Mouse (Mus musculus): ENCODE results near the gene Rab4a. TPM values are rescaled to one million over a fixed set of nuclear protein-coding genes. Genes with fewer than 3 reads are reported as not detected.
A peak's percentile ranks its signal among the peaks of the same experiment; 100 is the strongest.

The Rab4a gene
- polyA plus RNA-seq, 1 experiment from 2014 or later: 58.7 TPM

DNA sequence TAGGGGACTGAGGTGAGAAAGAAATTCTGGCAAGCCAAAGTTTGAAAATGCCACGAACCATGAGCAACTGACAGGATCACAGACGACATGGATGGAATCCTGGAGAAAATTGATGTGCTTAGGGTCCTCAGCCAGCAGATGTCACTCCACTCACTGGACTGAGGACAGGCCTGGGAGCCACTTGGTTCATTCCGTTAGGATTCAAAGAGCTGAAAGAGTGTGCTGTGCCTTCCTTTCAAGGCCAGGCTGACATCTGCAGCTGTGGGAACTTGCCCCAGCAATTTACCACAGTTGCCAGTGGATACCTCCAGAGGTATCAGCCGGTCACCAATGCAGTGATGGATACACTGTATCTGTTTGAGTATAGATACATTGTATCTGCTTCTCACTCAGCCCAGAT lies 41.1 kb upstream of the Rab4a start:
- Histone ChIP-seq H3K4me2 (no peak overlapping the region), H3K27ac (ENCODE audit: low read depth, low read length) (no peak overlapping the region), H3K4me1 (ENCODE audit: control insufficient read depth, insufficient read depth, low read length) (peaks cover 30% of the 10 kb centered on the region), H3K9me3 (replicated peaks; ENCODE audit: control insufficient read depth, low read length) (no peaks in the 10 kb centered on the region), H3K4me3 (ENCODE audit: low read depth, low read length) (no peak overlapping the region), H3K9ac (ENCODE audit: low read depth, low read length) (no peak overlapping the region), H3K36me3 (ENCODE audit: control insufficient read depth, insufficient read depth, low read length) (no peaks in the 10 kb centered on the region), H3K27me3 (ENCODE audit: control insufficient read depth, insufficient read depth, low read length) (no peaks in the 10 kb centered on the region)
- WGBS (ENCODE audit: insufficient replicate concordance): 32% methylated on average over 4 of the region's 4 CpGs
- ATAC-seq (replicated peaks; ENCODE audit: insufficient number of reproducible peaks, low FRiP score, low TSS enrichment): no peak

DNA sequence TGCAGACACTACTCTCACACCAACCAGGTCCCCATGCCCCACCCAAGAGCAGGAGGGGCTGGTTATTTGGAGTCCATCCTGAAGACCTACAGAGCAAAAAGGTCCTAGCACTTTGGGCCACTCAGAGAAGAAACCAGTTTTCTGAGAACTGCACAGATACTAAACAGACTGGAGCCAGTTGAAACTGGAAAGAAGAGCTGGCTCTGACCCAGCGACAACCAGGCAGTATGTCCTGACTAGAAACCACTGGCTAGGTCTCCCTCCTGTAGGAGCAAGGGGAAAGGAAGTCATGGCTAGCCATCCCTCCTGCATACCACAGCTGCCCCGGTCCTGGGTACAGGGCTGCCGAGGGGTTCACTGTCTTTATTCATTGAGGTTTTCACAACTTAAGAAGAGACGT lies 39.3 kb upstream of the Rab4a start:
- no peak overlapping the region for H3K9ac ChIP-seq (ENCODE audit: low read depth, low read length)
- H3K27me3 ChIP-seq (ENCODE audit: control insufficient read depth, insufficient read depth, low read length): no peaks in the 10 kb centered on the region
- no peak overlapping the region for H3K4me2 ChIP-seq
- H3K4me1 ChIP-seq (ENCODE audit: control insufficient read depth, insufficient read depth, low read length): peaks cover 15% of the 10 kb centered on the region
- 77% methylated on average over 4 of the region's 4 CpGs for whole genome bisulfite sequencing (ENCODE audit: insufficient replicate concordance)
- no peaks in the 10 kb centered on the region for H3K36me3 ChIP-seq (ENCODE audit: control insufficient read depth, insufficient read depth, low read length)
- H3K27ac ChIP-seq (ENCODE audit: low read depth, low read length): no peak overlapping the region
- no peaks in the 10 kb centered on the region for H3K9me3 ChIP-seq (replicated peaks; ENCODE audit: control insufficient read depth, low read length)
- H3K4me3 ChIP-seq (ENCODE audit: low read depth, low read length): no peak overlapping the region
- no peak for ATAC-seq (replicated peaks; ENCODE audit: insufficient number of reproducible peaks, low FRiP score, low TSS enrichment)

DNA sequence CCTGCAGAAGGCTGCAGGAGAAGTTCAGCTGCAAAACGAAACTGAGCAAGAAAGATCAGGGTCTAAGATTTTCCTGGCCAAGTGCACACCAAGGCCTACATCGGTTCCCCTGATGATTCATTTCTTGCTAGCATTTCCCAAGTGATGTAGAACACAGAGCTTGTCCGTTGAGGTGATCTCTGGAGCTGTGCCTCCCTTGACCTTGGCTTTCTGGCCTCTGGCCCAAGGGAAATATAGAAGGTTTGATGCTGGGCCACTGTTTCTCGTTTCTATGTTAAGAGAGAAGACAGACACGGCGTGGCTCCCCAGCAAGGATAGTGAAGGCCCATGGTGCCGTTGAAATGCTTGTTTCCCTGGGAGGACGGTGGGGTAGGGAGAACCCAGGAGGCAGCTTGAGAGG lies 37.9 kb upstream of the Rab4a start:
- Histone ChIP-seq H3K27ac (ENCODE audit: low read depth, low read length) (no peak overlapping the region), H3K4me3 (ENCODE audit: low read depth, low read length) (no peak overlapping the region), H3K36me3 (ENCODE audit: control insufficient read depth, insufficient read depth, low read length) (no peaks in the 10 kb centered on the region), H3K9ac (ENCODE audit: low read depth, low read length) (no peak overlapping the region), H3K9me3 (replicated peaks; ENCODE audit: control insufficient read depth, low read length) (no peaks in the 10 kb centered on the region), H3K4me2 (no peak overlapping the region), H3K27me3 (ENCODE audit: control insufficient read depth, insufficient read depth, low read length) (no peaks in the 10 kb centered on the region), H3K4me1 (ENCODE audit: control insufficient read depth, insufficient read depth, low read length) (peaks cover 6% of the 10 kb centered on the region)
- ATAC-seq (replicated peaks; ENCODE audit: insufficient number of reproducible peaks, low FRiP score, low TSS enrichment): no peak
- WGBS (ENCODE audit: insufficient replicate concordance): 73% methylated on average over 8 of the region's 8 CpGs

DNA sequence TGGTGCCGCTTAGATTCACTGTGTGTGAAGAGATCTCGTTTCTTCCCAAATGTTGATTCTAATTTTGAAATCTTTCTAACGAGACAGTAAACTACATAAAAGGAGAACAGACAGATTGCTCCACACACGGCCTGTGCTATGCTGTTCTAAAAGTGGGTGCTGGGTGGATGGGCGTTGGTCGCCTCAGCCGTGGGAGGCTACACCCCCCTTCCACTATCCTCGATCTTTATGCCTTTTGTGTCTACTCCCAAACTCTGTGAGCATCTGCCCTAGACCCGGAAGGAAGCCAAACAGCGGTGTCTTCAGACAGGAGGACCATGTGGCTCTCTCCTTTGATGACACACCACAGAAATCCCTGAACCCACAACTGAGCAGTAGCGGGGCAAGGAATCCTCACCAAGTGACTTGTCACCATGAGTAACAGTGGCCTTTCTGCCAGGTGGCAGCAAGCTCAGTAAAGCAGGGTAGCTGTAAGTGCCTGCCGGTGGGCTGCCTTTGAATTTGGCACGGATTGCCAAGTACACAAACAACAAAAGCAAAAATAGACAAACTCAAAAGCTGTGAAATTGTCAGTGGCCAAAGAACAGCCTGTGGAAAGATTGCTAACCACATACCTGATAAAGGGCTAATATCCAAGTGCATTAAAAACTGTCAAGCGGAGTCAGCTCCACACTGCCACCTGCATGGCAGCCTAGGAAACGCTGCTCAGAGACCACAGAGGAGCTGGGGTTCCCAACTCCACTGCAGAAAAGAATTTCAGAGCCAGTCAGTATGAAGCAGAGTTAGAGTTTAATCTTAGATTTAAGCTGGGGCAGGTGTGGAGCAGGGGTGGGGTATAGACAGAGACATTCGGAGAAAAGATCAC lies 37.1 kb upstream of the Rab4a start:
- Histone ChIP-seq H3K27me3 (ENCODE audit: control insufficient read depth, insufficient read depth, low read length) (no peaks in the 10 kb centered on the region), H3K4me3 (ENCODE audit: low read depth, low read length) (no peak overlapping the region), H3K27ac (ENCODE audit: low read depth, low read length) (no peak overlapping the region), H3K36me3 (ENCODE audit: control insufficient read depth, insufficient read depth, low read length) (no peaks in the 10 kb centered on the region), H3K4me2 (no peak overlapping the region), H3K9me3 (replicated peaks; ENCODE audit: control insufficient read depth, low read length) (no peaks in the 10 kb centered on the region), H3K9ac (ENCODE audit: low read depth, low read length) (no peak overlapping the region), H3K4me1 (ENCODE audit: control insufficient read depth, insufficient read depth, low read length) (no peaks in the 10 kb centered on the region; the same call in none of the 2 replicates)
- no peak for ATAC-seq (replicated peaks; ENCODE audit: insufficient number of reproducible peaks, low FRiP score, low TSS enrichment)
- 67% methylated on average over 16 of the region's 16 CpGs for WGBS (ENCODE audit: insufficient replicate concordance)

DNA sequence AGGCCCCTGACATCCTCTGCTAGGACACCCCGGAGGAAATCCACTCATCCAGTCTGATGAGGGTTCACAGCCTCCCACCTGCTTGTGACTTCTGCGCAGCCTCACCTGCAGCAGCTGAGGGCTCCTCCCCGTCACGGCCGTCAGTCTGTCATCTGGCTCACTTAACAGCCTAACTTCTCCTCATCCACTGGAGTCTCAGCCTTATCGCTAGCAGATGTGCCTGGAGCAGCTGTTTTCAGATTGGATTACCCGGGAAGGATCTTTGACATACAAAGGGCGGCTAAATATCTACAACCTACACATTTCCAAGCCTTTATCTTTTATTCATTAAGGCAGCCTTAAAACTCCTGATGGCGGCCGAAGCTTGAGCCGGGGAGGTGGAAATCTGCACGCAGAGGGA lies 32.3 kb upstream of the Rab4a start:
- Histone ChIP-seq H3K4me3 (ENCODE audit: low read depth, low read length) (no peak overlapping the region), H3K27me3 (ENCODE audit: control insufficient read depth, insufficient read depth, low read length) (no peaks in the 10 kb centered on the region; the same call in 1 of the 2 replicates), H3K27ac (ENCODE audit: low read depth, low read length) (no peak overlapping the region), H3K4me2 (no peak overlapping the region), H3K9me3 (replicated peaks; ENCODE audit: control insufficient read depth, low read length) (no peaks in the 10 kb centered on the region), H3K9ac (ENCODE audit: low read depth, low read length) (no peak overlapping the region), H3K36me3 (ENCODE audit: control insufficient read depth, insufficient read depth, low read length) (no peaks in the 10 kb centered on the region), H3K4me1 (ENCODE audit: control insufficient read depth, insufficient read depth, low read length) (no peaks in the 10 kb centered on the region)
- ATAC-seq (replicated peaks; ENCODE audit: insufficient number of reproducible peaks, low FRiP score, low TSS enrichment): no peak
- WGBS (ENCODE audit: insufficient replicate concordance): 43% methylated on average over 12 of the region's 12 CpGs

DNA sequence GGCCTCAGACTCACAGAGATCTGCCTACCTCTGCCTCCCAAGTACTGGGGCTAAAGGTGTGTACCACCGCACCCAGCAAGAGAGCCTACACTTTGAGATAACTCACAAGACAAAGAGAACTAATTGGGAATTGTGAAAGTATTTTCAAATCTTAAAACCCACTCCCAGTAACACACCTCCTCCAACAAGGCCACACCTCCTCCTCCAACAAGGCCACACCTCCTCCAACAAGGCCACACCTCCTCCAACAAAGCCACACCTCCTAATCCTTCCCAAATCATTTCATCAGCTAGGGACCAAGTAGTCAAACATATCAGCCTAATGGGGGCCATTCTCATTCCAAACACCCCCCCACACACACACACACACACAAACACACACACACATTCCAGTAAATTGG lies 31.3 kb upstream of the Rab4a start:
- ATAC-seq (replicated peaks; ENCODE audit: insufficient number of reproducible peaks, low FRiP score, low TSS enrichment): no peak
- no peaks in the 10 kb centered on the region for H3K36me3 ChIP-seq (ENCODE audit: control insufficient read depth, insufficient read depth, low read length)
- H3K4me3 ChIP-seq (ENCODE audit: low read depth, low read length): no peak overlapping the region
- H3K27ac ChIP-seq (ENCODE audit: low read depth, low read length): no peak overlapping the region
- peaks cover 2% of the 10 kb centered on the region; the same call in 1 of the 2 replicates for H3K27me3 ChIP-seq (ENCODE audit: control insufficient read depth, insufficient read depth, low read length)
- no peak overlapping the region for H3K4me2 ChIP-seq
- no peak overlapping the region for H3K9ac ChIP-seq (ENCODE audit: low read depth, low read length)
- no peaks in the 10 kb centered on the region for H3K9me3 ChIP-seq (replicated peaks; ENCODE audit: control insufficient read depth, low read length)
- WGBS (ENCODE audit: insufficient replicate concordance): 96% methylated on average over 1 of the region's 1 CpGs
- H3K4me1 ChIP-seq (ENCODE audit: control insufficient read depth, insufficient read depth, low read length): no peaks in the 10 kb centered on the region

DNA sequence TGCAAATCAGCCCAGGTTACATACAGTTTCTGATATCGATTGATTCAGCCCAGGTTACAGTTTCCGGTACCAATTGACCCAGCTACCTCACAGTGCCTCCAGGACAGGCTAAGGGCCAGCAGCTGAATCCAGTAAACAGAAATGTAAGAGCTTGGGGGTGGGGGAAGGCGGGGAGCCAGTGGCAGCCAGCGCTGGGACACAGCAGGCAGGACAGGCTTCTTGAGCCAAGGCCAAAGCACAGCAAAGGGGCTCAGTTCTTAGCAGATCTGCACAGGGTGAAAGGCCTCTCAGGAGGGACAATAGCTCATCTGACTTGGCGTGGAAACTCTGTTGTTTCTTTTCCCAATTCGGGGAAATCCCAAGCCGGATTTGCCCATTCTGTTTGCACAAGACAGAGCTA lies 28.5 kb upstream of the Rab4a start:
- Histone ChIP-seq H3K27me3 (ENCODE audit: control insufficient read depth, insufficient read depth, low read length) (peaks cover 2% of the 10 kb centered on the region; the same call in 1 of the 2 replicates), H3K27ac (ENCODE audit: low read depth, low read length) (no peak overlapping the region), H3K4me1 (ENCODE audit: control insufficient read depth, insufficient read depth, low read length) (peaks cover 8% of the 10 kb centered on the region; the same call in 1 of the 2 replicates), H3K9me3 (replicated peaks; ENCODE audit: control insufficient read depth, low read length) (no peaks in the 10 kb centered on the region), H3K4me3 (ENCODE audit: low read depth, low read length) (no peak overlapping the region), H3K9ac (ENCODE audit: low read depth, low read length) (no peak overlapping the region), H3K36me3 (ENCODE audit: control insufficient read depth, insufficient read depth, low read length) (no peaks in the 10 kb centered on the region), H3K4me2 (no peak overlapping the region)
- no peak for ATAC-seq (replicated peaks; ENCODE audit: insufficient number of reproducible peaks, low FRiP score, low TSS enrichment)
- 57% methylated on average over 7 of the region's 7 CpGs for WGBS (ENCODE audit: insufficient replicate concordance)

- no peak overlapping the region for H3K4me2 ChIP-seq
- H3K9ac ChIP-seq (ENCODE audit: low read depth, low read length): no peak overlapping the region
- H3K9me3 ChIP-seq (replicated peaks; ENCODE audit: control insufficient read depth, low read length): no peaks in the 10 kb centered on the region
- no peaks in the 10 kb centered on the region for H3K36me3 ChIP-seq (ENCODE audit: control insufficient read depth, insufficient read depth, low read length)
- WGBS (ENCODE audit: insufficient replicate concordance): 42% methylated on average over 3 of the region's 3 CpGs
- no peak overlapping the region for H3K27ac ChIP-seq (ENCODE audit: low read depth, low read length)
- peaks cover 8% of the 10 kb centered on the region; the same call in 1 of the 2 replicates for H3K4me1 ChIP-seq (ENCODE audit: control insufficient read depth, insufficient read depth, low read length)
- H3K27me3 ChIP-seq (ENCODE audit: control insufficient read depth, insufficient read depth, low read length): peaks cover 2% of the 10 kb centered on the region; the same call in 1 of the 2 replicates
- H3K4me3 ChIP-seq (ENCODE audit: low read depth, low read length): no peak overlapping the region
- ATAC-seq (replicated peaks; ENCODE audit: insufficient number of reproducible peaks, low FRiP score, low TSS enrichment): no peak
These were observed 25.3 kb upstream of the Rab4a start for GRCm38 (mm10) chr8:123780471-123780870.

GRCm38 (mm10) chr8:123781256-123781655 lies 24.5 kb upstream of the Rab4a start:
- ATAC-seq (replicated peaks; ENCODE audit: insufficient number of reproducible peaks, low FRiP score, low TSS enrichment): peak; percentile 18; the same call in 1 of the 2 replicates
- Histone ChIP-seq H3K4me3 (ENCODE audit: low read depth, low read length) (no peak overlapping the region), H3K9ac (ENCODE audit: low read depth, low read length) (no peak overlapping the region), H3K27ac (ENCODE audit: low read depth, low read length) (no peak overlapping the region), H3K4me1 (ENCODE audit: control insufficient read depth, insufficient read depth, low read length) (peaks cover 8% of the 10 kb centered on the region; the same call in 1 of the 2 replicates), H3K4me2 (no peak overlapping the region), H3K27me3 (ENCODE audit: control insufficient read depth, insufficient read depth, low read length) (0 out of 2 replicates have a peak, but pooled peaks cover 2% of the 10 kb centered on the region), H3K36me3 (ENCODE audit: control insufficient read depth, insufficient read depth, low read length) (no peaks in the 10 kb centered on the region), H3K9me3 (replicated peaks; ENCODE audit: control insufficient read depth, low read length) (no peaks in the 10 kb centered on the region)
- WGBS (ENCODE audit: insufficient replicate concordance): 46% methylated on average over 8 of the region's 8 CpGs
